Mouse (Mus musculus) c-Kit-positive CD71-positive TER-119-positive erythroid progenitor cells, embryonic 14.5 days (primary cell): ENCODE results near the gene Olfr1133.
"Not testable (repeated sequence)": the region's sequence is repeated elsewhere in the genome, so short reads cannot be mapped to it uniquely, and the experiment has no call there.

Source experiments
- DNase-seq: peaks from one replicate; pipeline ENCODE4 v3.0.0-alpha.2; 2013; ENCODE audit warnings: low spot score

The Olfr1133 gene

GRCm38 (mm10) chr2:87647274-87647673, at the start of gene Olfr1133:
Olfr1133 (minus strand) TSS chr2:87647374.
- DNase-seq: no peak

GRCm38 (mm10) chr2:87693847-87694246, 46.7 kb upstream of the Olfr1133 start, which contains the start of gene Olfr1136:
Olfr1136 (minus strand) TSS chr2:87693947.
- no peak for DNase-seq

GRCm38 (mm10) chr2:87673564-87673963, 26.4 kb upstream of the Olfr1133 start, which contains the start of gene Olfr1135:
Olfr1135 (minus strand) TSS chr2:87673664.
- DNase-seq: no peak

DNA sequence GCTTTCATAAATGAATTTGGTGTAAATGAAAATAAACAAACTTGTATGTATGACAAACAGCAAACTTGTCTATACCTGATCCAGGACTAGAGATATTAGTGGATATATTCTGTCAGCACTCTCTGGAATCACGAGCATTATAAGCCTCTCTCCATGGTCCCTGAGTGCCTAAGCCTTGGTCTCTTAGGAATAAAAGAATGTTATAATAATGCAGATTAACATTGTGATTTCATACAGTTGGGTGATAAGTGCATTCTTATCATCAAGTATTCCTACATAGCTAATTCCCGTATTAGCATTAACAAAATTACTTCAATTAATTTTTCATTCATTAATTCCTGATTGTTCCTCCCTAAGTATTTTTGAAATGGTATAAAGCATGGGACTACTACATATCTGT, 11.2 kb upstream of the Olfr1133 start, which contains the start of gene Olfr1134:
TSS of gene Olfr1134 (minus strand) at position 101 of the 400 bp plus-strand sequence.
- no peak for DNase-seq

DNA sequence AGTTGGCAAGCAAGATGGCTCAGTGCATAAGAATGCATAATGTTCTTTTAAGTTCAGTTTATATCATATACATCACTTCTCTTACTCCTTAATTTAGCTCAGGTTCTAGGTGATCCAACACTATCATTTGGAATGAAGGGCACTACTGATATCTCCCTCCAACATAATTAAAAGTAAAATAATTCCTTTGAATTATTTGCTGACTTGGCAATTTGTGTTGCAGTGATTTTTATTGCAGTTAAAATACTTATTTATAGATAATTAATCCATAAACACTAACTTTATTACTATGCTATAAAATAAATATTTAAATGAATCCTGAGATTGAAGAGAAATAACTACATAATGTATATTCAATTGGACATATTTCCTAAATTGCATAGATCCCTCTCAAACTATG, 4.7 kb downstream of the Olfr1133 start:
- no peak for DNase-seq

- no peak for DNase-seq
Measured at GRCm38 (mm10) chr2:87637435-87637834, 9.7 kb downstream of the Olfr1133 start, which contains the start of gene Olfr1132. Olfr1132 (minus strand) TSS chr2:87637535.

GRCm38 (mm10) chr2:87626804-87627203, 20.4 kb downstream of the Olfr1133 start, which contains the start of gene Olfr1131:
Olfr1131 (plus strand) TSS chr2:87627104.
- DNase-seq: no peak

DNA sequence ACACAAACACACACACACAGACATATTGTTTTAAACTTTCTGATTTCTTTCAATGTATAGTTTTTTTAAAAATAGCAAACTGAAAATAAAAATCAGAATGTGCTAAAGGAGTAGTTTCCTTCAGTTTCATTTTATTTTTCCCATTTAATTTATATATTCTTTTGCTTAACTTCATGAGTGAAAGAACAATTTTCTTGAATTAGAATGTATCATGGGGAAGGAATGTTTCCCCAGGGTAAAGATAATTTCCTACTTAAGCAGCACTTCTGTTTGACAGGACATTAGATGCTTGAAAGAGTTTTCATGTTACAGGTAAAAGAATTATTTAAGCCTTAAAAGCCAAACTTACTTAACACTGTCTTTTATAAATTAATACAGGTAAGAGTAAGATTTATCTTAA, 41.3 kb downstream of the Olfr1133 start, which contains the start of gene Olfr1130:
TSS of gene Olfr1130 (plus strand) at position 301 of the 400 bp plus-strand sequence.
- not testable (repeated sequence) for DNase-seq
